Mouse (Mus musculus) hindbrain, embryonic 13.5 days (tissue): ENCODE data around the gene Fam49a. TPM values are rescaled to one million over a fixed set of nuclear protein-coding genes. Genes with fewer than 3 reads are reported as not detected.

Source experiments
- ATAC-seq: fragments of 200-750 bp; cut with Nextera tagmentation; 2 replicates; pipeline ENCODE4 v1.8.0; 2017; ENCODE audit warnings: moderate TSS enrichment; ENCODE audit not compliant: low FRiP score
- H3K27ac ChIP-seq: fragments of 300-500 bp; sonication (generic); 2 replicates; pipeline ENCODE4 v1.5.1; 2015; ENCODE audit warnings: inconsistent platforms, mild to moderate bottlenecking, moderate library complexity
- H3K27me3 ChIP-seq: fragments of 300-500 bp; sonication (generic); 2 replicates; pipeline ENCODE4 v1.6.1; 2015; ENCODE audit warnings: mild to moderate bottlenecking, inconsistent platforms
- H3K36me3 ChIP-seq: fragments of 300-500 bp; sonication (generic); 2 replicates; pipeline ENCODE4 v1.6.1; 2015; ENCODE audit warnings: mild to moderate bottlenecking, inconsistent platforms
- H3K4me1 ChIP-seq: fragments of 300-500 bp; sonication (generic); replicated peaks from 2 replicates; pipeline ENCODE4 v1.6.1; 2015; ENCODE audit warnings: inconsistent platforms
- H3K4me2 ChIP-seq: fragments of 300-500 bp; sonication (generic); 2 replicates; pipeline ENCODE4 v1.6.1; 2015; ENCODE audit warnings: inconsistent platforms, mild to moderate bottlenecking, moderate library complexity
- H3K4me3 ChIP-seq: fragments of 300-500 bp; sonication (generic); 2 replicates; pipeline ENCODE4 v1.5.1; 2015; ENCODE audit warnings: mild to moderate bottlenecking, inconsistent platforms
- H3K9ac ChIP-seq: fragments of 300-500 bp; sonication (generic); 2 replicates; pipeline ENCODE4 v1.6.1; 2015; ENCODE audit warnings: mild to moderate bottlenecking, inconsistent platforms
- H3K9me3 ChIP-seq: fragments of 300-500 bp; sonication (generic); 2 replicates; pipeline ENCODE4 v1.6.1; 2016; ENCODE audit warnings: inconsistent platforms
- WGBS: fragments of 180-500 bp; shearing (Covaris S2); methylation state at CpG from one replicate; pipeline ENCODE4 v1.1.7; 2015; 5-methylcytosine and 5-hydroxymethylcytosine counted together
- polyA plus RNA-seq: library from polyadenylated mRNA; unstranded; fragments of >200 nt; fragmentation: Nextera tagmentation; extraction: Ambion mirVana; gene quantifications from 2 replicates; pipeline ENCODE4 v1.2.1, GENCODE M21; 2015

The Fam49a gene
- polyA plus RNA-seq, 1 experiment from 2014 or later, result 30.9 TPM

- Histone ChIP-seq H3K27ac (no peak overlapping the region), H3K4me2 (no peak overlapping the region), H3K9ac (no peak overlapping the region), H3K4me3 (no peak overlapping the region), H3K36me3 (peaks cover 10% of the 10 kb centered on the region), H3K4me1 (peaks cover 8% of the 10 kb centered on the region; the same call in 1 of the 2 replicates), H3K9me3 (no peaks in the 10 kb centered on the region), H3K27me3 (no peaks in the 10 kb centered on the region)
- no peak; the same call in 1 of the 2 replicates for ATAC-seq
- 82% methylated on average over 2 of the region's 2 CpGs for WGBS
These were observed 39.2 kb downstream of the Fam49a start for GRCm38 (mm10) chr12:12301149-12301548.

DNA sequence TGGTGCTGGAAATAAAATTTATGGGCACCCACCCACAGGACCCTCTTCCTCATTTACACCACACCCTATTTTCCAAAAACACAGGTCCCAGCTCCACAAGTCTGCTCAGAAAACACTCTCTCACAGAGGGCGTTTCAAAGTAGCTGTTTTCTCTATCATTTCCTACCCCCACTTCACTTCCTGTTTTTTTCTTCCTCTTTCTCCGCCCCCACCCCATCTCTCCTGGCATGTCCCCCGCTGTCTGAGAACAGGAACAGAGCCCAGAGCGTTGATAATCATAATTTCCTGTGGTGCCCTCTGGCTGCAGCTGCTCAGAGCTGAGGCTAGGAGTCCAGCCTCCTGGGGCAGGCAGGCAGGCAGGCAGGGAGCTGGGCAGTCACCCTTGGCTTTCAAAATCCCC, 39.9 kb downstream of the Fam49a start:
- Histone ChIP-seq H3K27ac (no peak overlapping the region), H3K4me2 (no peak overlapping the region), H3K36me3 (peaks cover 14% of the 10 kb centered on the region), H3K9ac (no peak overlapping the region), H3K9me3 (no peaks in the 10 kb centered on the region), H3K4me1 (peaks cover 8% of the 10 kb centered on the region; the same call in 1 of the 2 replicates), H3K27me3 (no peaks in the 10 kb centered on the region), H3K4me3 (no peak overlapping the region)
- no peak for ATAC-seq
- 51% methylated on average over 4 of the region's 4 CpGs for WGBS

DNA sequence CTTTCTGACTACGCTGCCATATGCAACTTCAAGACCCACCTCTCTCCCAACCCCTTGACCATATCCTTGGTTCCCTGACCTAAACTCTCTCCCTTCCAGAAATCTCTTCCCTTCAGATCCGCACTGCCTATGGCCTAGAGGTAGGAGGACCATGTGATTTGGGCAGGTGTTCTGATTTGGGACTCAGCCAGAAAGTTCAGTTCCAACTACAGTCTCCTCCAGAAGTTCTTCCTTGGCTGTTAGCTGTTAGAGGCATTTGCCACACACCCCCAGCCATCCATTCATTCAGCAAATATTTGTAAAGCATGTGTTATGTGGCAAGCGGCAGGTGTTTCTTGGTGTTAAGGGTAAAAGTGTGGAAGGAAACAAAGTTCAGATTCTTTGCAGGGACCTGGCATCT, 44.3 kb downstream of the Fam49a start:
- WGBS, result 97% methylated on average over 3 of the region's 3 CpGs
- ATAC-seq, result no peak
- peaks cover 25% of the 10 kb centered on the region for H3K36me3 ChIP-seq
- H3K4me1 ChIP-seq, result no peaks in the 10 kb centered on the region
- H3K9me3 ChIP-seq, result no peaks in the 10 kb centered on the region
- no peak overlapping the region for H3K4me2 ChIP-seq
- H3K9ac ChIP-seq, result no peak overlapping the region
- H3K27ac ChIP-seq, result no peak overlapping the region
- H3K4me3 ChIP-seq, result no peak overlapping the region
- H3K27me3 ChIP-seq, result no peaks in the 10 kb centered on the region

DNA sequence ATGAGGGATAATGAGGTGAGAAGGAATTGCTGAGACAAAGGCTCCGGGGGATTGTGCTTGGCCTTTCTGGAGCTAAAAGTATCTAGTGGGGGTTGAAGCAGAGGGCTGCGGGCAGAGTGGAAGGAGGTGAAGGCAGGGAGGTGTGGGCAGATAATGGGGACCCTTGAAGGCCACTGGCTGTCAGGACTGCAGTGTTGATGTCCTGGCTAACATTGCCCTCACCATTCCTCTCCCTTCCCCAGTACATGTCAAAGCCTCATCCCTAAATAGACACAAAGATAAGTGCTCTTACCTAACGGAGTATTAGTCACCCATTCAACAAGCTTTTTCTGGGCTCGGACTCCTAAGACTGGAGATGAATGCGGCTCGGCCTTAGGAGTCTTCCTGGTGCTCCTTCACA, 44.9 kb downstream of the Fam49a start:
- 94% methylated on average over 6 of the region's 6 CpGs for WGBS
- no peak overlapping the region for H3K4me3 ChIP-seq
- peaks cover 25% of the 10 kb centered on the region for H3K36me3 ChIP-seq
- no peak overlapping the region for H3K27ac ChIP-seq
- H3K9ac ChIP-seq, result no peak overlapping the region
- no peaks in the 10 kb centered on the region for H3K4me1 ChIP-seq
- no peak for ATAC-seq
- no peaks in the 10 kb centered on the region for H3K27me3 ChIP-seq
- H3K9me3 ChIP-seq, result no peaks in the 10 kb centered on the region
- no peak overlapping the region for H3K4me2 ChIP-seq

- H3K4me1 ChIP-seq, result no peaks in the 10 kb centered on the region
- H3K4me3 ChIP-seq, result no peak overlapping the region
- no peaks in the 10 kb centered on the region for H3K27me3 ChIP-seq
- peaks cover 25% of the 10 kb centered on the region for H3K36me3 ChIP-seq
- no peaks in the 10 kb centered on the region for H3K9me3 ChIP-seq
- 95% methylated on average over 8 of the region's 8 CpGs for WGBS
- no peak overlapping the region for H3K9ac ChIP-seq
- H3K27ac ChIP-seq, result no peak overlapping the region
- no peak for ATAC-seq
- no peak overlapping the region for H3K4me2 ChIP-seq
These were observed 45.3 kb downstream of the Fam49a start for GRCm38 (mm10) chr12:12307245-12307644.

GRCm38 (mm10) chr12:12313437-12313836, 51.5 kb downstream of the Fam49a start:
- no peaks in the 10 kb centered on the region for H3K36me3 ChIP-seq
- no peak for ATAC-seq
- H3K9ac ChIP-seq, result no peak overlapping the region
- H3K4me2 ChIP-seq, result no peak overlapping the region
- no peaks in the 10 kb centered on the region for H3K27me3 ChIP-seq
- H3K9me3 ChIP-seq, result no peaks in the 10 kb centered on the region
- H3K4me1 ChIP-seq, result peaks cover 32% of the 10 kb centered on the region
- H3K4me3 ChIP-seq, result no peak overlapping the region
- H3K27ac ChIP-seq, result peak overlapping the region; percentile 30; the same call in 1 of the 2 replicates

DNA sequence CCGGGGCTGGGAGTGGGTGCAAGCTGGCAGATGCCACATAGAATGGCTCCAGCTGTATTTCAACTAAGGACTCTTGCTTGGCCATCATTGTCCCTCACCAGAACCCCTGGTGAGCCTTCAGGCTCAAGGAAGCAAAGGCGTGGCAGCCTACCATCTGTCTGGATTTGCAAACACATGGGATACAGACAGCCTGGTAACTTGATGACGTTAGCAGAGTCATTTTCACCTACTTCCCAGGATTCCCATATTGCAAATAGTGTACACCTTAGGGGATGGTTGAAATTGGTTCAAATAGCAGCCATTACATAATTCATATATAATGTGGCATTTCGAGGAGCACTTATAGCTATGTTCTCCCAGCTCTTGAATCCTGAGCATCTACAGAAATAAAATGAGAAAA, 52.0 kb downstream of the Fam49a start:
- no peaks in the 10 kb centered on the region for H3K9me3 ChIP-seq
- WGBS, result 74% methylated on average over 4 of the region's 4 CpGs
- no peak for ATAC-seq
- H3K27me3 ChIP-seq, result no peaks in the 10 kb centered on the region
- no peak overlapping the region for H3K4me2 ChIP-seq
- peak overlapping the region; percentile 30 for H3K27ac ChIP-seq
- H3K4me1 ChIP-seq, result peaks cover 32% of the 10 kb centered on the region
- H3K9ac ChIP-seq, result no peak overlapping the region
- H3K36me3 ChIP-seq, result no peaks in the 10 kb centered on the region
- no peak overlapping the region for H3K4me3 ChIP-seq

GRCm38 (mm10) chr12:12314326-12314725, 52.4 kb downstream of the Fam49a start:
- ATAC-seq, result peak; percentile 44; the same call in 1 of the 2 replicates
- Histone ChIP-seq H3K4me1 (peaks cover 32% of the 10 kb centered on the region), H3K27me3 (no peaks in the 10 kb centered on the region), H3K9me3 (no peaks in the 10 kb centered on the region), H3K9ac (no peak overlapping the region), H3K36me3 (no peaks in the 10 kb centered on the region), H3K4me3 (no peak overlapping the region), H3K4me2 (no peak overlapping the region), H3K27ac (peak overlapping the region; percentile 70)
- WGBS, result 38% methylated on average over 8 of the region's 8 CpGs

DNA sequence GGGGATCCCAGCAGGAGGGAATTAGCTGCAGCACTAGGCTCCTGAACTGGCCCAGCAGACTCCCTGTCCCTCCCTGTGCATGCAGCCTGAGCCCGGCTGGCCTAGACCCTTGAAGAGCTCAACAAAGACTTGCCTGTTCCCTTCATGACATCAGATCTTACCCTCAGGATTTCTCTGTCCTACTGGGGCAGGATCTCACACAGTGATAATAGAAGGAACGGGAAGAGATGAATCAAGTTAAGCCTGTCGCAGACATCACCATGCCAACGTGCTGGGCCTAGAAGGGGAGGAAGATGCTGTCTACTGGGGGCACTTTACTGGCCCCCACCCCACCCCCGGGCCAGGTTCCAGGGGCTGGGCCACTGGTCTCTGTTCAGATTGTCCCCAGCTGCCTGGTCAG, 53.1 kb downstream of the Fam49a start:
- H3K4me2 ChIP-seq, result no peak overlapping the region
- WGBS, result 14% methylated on average over 5 of the region's 5 CpGs
- H3K4me1 ChIP-seq, result peaks cover 32% of the 10 kb centered on the region
- no peaks in the 10 kb centered on the region for H3K36me3 ChIP-seq
- H3K9ac ChIP-seq, result 0 out of 2 replicates have a peak overlapping the region, but pooled peaks have one; percentile 39
- peak; percentile 75 for ATAC-seq
- H3K9me3 ChIP-seq, result no peaks in the 10 kb centered on the region
- no peaks in the 10 kb centered on the region for H3K27me3 ChIP-seq
- H3K27ac ChIP-seq, result no peak overlapping the region; the same call in 1 of the 2 replicates
- H3K4me3 ChIP-seq, result no peak overlapping the region

DNA sequence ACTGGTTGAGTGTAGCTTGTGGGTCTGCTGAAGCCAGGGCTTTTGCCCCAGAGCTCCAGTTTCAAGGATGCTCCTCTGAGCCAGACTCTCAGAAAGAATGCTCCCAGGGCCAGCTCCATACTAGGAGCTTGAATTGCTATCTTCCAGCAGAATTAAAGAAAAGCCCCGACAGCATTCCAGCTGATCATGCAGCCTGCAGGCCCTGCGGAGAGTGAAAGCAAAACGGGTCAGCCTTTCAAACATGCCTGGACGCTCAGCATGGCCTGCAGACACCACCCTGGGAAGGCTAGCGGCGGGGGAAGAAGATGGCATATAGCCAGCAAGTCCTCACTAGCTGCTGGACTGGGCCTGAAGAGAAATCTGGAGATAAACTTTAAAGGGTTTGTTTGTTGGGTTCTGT, 55.0 kb downstream of the Fam49a start:
- 33% methylated on average over 6 of the region's 6 CpGs for whole genome bisulfite sequencing
- Histone ChIP-seq H3K9ac (no peak overlapping the region), H3K27me3 (no peaks in the 10 kb centered on the region), H3K36me3 (no peaks in the 10 kb centered on the region), H3K27ac (peak overlapping the region; percentile 45; the same call in 1 of the 2 replicates), H3K4me1 (peaks cover 32% of the 10 kb centered on the region), H3K9me3 (no peaks in the 10 kb centered on the region), H3K4me2 (no peak overlapping the region), H3K4me3 (no peak overlapping the region)
- no peak for ATAC-seq

DNA sequence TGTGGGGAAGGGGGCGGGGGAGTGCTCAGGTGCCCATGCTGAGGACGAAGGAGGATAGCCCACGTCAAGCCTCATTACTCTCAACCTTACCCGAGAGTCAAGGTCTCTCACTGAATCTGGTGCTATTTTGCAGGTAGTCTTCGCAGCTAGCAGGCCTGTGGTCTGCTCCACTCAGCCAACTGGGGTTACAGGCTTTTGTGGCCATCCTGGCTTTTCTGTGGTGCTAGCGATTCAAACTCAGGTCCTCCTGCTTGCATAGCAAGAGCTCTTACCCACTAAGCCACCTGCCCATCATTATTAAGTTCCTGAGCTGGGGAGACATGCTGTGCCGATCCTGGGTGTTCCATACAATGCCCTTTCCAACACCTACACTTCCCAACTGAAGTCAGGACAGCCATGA, 55.7 kb downstream of the Fam49a start:
- H3K4me1 ChIP-seq, result peaks cover 32% of the 10 kb centered on the region
- H3K9me3 ChIP-seq, result no peaks in the 10 kb centered on the region
- WGBS, result 72% methylated on average over 7 of the region's 7 CpGs
- no peaks in the 10 kb centered on the region for H3K27me3 ChIP-seq
- H3K36me3 ChIP-seq, result no peaks in the 10 kb centered on the region
- no peak overlapping the region for H3K4me3 ChIP-seq
- ATAC-seq, result no peak
- no peak overlapping the region for H3K4me2 ChIP-seq
- no peak overlapping the region for H3K9ac ChIP-seq
- H3K27ac ChIP-seq, result peak overlapping the region; percentile 37; the same call in 1 of the 2 replicates

DNA sequence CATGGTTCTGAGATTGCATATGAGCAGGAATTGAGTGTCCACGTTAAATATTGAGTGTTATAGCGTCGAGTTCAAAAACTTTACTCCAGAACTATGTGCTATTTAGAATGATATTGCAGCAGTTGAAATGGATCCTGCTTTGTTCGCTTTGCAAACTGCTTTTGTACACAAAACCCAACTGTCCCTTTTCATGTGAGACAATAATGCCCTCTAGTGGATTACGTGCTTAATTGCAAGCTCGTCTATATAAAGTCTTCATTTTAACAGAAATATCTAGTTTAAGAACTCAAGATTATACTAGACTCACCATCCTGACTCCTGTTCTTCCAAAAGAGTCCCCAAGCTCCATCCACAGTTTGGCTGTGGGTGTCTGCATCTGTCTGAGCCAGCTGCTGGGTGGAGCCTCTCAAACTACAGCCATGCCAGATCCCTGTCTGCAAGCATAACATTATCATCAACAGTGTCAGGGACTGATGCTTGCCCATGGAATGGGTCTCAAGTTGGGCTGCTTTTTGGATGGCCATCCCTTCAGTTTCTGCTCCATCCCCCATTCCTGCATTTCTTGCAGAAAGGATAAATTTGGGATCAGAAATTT, 56.3 kb downstream of the Fam49a start:
- H3K27me3 ChIP-seq, result no peaks in the 10 kb centered on the region
- no peaks in the 10 kb centered on the region for H3K36me3 ChIP-seq
- no peak overlapping the region for H3K4me3 ChIP-seq
- no peak overlapping the region for H3K4me2 ChIP-seq
- no peak for ATAC-seq
- 3% methylated on average over 6 of the region's 6 CpGs for WGBS
- H3K27ac ChIP-seq, result 0 out of 2 replicates have a peak overlapping the region, but pooled peaks have one; percentile 37
- peaks cover 32% of the 10 kb centered on the region for H3K4me1 ChIP-seq
- no peaks in the 10 kb centered on the region for H3K9me3 ChIP-seq
- H3K9ac ChIP-seq, result no peak overlapping the region

DNA sequence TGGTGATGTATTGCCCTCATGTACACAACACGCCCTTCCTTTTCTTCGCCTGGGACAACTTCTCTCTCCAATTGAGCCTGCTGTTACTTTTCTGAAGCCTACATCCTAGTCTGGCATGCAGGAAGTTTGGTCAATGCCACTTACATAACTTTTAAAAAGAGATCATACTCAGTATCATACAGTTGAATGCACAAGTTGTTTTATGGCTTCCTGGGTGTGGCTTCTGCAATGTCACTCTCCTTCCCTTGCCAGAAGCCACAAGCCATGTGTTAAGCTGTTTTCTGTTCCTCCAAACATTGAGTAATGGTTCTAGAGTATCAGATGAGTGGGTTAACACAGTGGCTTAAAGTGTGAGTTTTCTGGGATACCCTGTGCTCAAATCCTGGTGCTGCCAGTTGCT, 58.8 kb downstream of the Fam49a start:
- H3K4me3 ChIP-seq, result no peak overlapping the region
- H3K27ac ChIP-seq, result no peak overlapping the region
- no peak for ATAC-seq
- no peaks in the 10 kb centered on the region for H3K27me3 ChIP-seq
- H3K9ac ChIP-seq, result no peak overlapping the region
- 89% methylated on average over 2 of the region's 2 CpGs for WGBS
- no peaks in the 10 kb centered on the region for H3K9me3 ChIP-seq
- H3K4me2 ChIP-seq, result no peak overlapping the region
- H3K36me3 ChIP-seq, result no peaks in the 10 kb centered on the region
- H3K4me1 ChIP-seq, result peaks cover 29% of the 10 kb centered on the region
